ENCODE assay signal across 22 mouse cellular contexts in the genomic region with DNA sequence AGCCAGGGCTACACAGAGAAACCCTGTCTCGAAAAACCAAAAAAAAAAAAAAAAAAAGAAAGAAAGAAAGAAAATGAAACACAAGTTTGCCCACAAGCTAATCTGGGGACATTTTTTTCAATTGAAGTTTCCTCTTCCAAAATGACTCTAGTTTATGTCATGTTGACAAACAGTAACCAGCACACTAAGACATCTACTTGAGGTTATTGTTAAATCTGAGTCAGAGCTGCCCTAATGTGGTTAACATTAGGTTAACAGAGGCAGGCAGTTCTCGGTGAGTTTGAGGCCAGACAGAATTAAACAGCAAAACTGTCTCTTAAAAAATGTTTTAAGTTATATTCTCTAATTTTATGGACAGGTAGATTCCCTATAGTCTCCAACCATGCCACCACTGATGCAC.
A peak's percentile ranks its signal among the peaks of the same experiment; 100 is the strongest.
DNase-seq lines count a peak whose midpoint lies in the region; ATAC-seq and TF ChIP-seq lines count a peak whose summit lies in the region.
"Had no signal": no experiment of that assay in that cellular context is flagged by ENCODE, and none has a peak within 500 bp of the region (broad histone marks: within the 10 kb centered on the region; RNA-seq: fewer than 3 reads in every experiment).

No protein-coding gene starts in this region.

- H3K4me1 ChIP-seq in lung, adult 2 months (ENCODE audit: control insufficient read depth, insufficient read depth, low read length), result peaks cover 25% of the 10 kb centered on the region
- H3K4me1 ChIP-seq in lung, postnatal 0 days (ENCODE audit: insufficient read depth, low read depth, low read length), result peaks cover 11% of the 10 kb centered on the region; the same call in 1 of the 2 replicates
- H3K4me1 ChIP-seq in hindbrain, embryonic 13.5 days (replicated peaks), result peaks cover 8% of the 10 kb centered on the region; the same call in 1 of the 2 replicates
- H3K4me1 ChIP-seq in intestine, embryonic 15.5 days (replicated peaks), result peaks cover 18% of the 10 kb centered on the region

- ATAC-seq in lung, postnatal 0 days, result no peak
- ATAC-seq in hindbrain, embryonic 13.5 days (ENCODE audit: low FRiP score), result no peak
- no peak for ATAC-seq in intestine, embryonic 15.5 days
- ATAC-seq: CD4-positive, CD25-positive, alpha-beta regulatory T cell, adult 4 months; forebrain, embryonic 14.5 days had no signal

- no peak for DNase-seq in lung, adult 2 months
- no peak for DNase-seq in lung, postnatal 36 days
- DNase-seq in lung, postnatal 0 days (ENCODE audit: low spot score), result no peak
- DNase-seq in lung, postnatal 10 days, result no peak
- DNase-seq in induced T-regulatory cell, adult 2 months (ENCODE audit: low read depth), result peak; percentile 53
- no peak for DNase-seq in Muller cell, postnatal 12 days (ENCODE audit: inconsistent ontology term)
- DNase-seq: adrenal gland, adult 2 months; adrenal gland, postnatal 36 days; cerebellum, adult 2 months; cerebellum, postnatal 10 days; gastrocnemius, adult 2 months; gastrocnemius, postnatal 25 days had no signal

- peak overlapping the region; percentile 41 for H3K9ac ChIP-seq in lung, postnatal 0 days (replicated peaks; ENCODE audit: low read depth)
- no peak overlapping the region for H3K9ac ChIP-seq in hindbrain, embryonic 13.5 days
- no peak overlapping the region for H3K9ac ChIP-seq in intestine, embryonic 15.5 days
- H3K9ac ChIP-seq: heart, embryonic 12.5 days; hindbrain, embryonic 15.5 days had no signal

- no peak overlapping the region for H3K4me2 ChIP-seq in lung, postnatal 0 days (replicated peaks; ENCODE audit: low read depth, low read length)
- no peak overlapping the region for H3K4me2 ChIP-seq in hindbrain, embryonic 13.5 days
- H3K4me2 ChIP-seq in intestine, embryonic 15.5 days (replicated peaks), result no peak overlapping the region
- H3K4me2 ChIP-seq: heart, embryonic 12.5 days; hindbrain, embryonic 15.5 days had no signal

- TF ChIP-seq CTCF in lung, adult 2 months (IDR thresholded peaks at IDR 0.05; ENCODE audit: insufficient read depth, low read length), result no peak
- no peak for TF ChIP-seq CTCF in lung, postnatal 0 days (IDR thresholded peaks at IDR 0.05)

- H3K27me3 ChIP-seq in lung, postnatal 0 days (replicated peaks; ENCODE audit: insufficient read depth, low read length), result no peaks in the 10 kb centered on the region
- H3K27me3 ChIP-seq in hindbrain, embryonic 13.5 days, result no peaks in the 10 kb centered on the region
- no peaks in the 10 kb centered on the region for H3K27me3 ChIP-seq in intestine, embryonic 15.5 days (replicated peaks)
- H3K27me3 ChIP-seq: heart, embryonic 12.5 days; hindbrain, embryonic 15.5 days had no signal

- peak overlapping the region; percentile 85 for H3K27ac ChIP-seq in lung, postnatal 0 days (ENCODE audit: low read length)
- no peak overlapping the region for H3K27ac ChIP-seq in hindbrain, embryonic 13.5 days
- no peak overlapping the region for H3K27ac ChIP-seq in intestine, embryonic 15.5 days
- H3K27ac ChIP-seq: embryonic facial prominence, embryonic 10.5 days; forebrain, embryonic 10.5 days; gastrocnemius, adult 2 months; hindbrain, embryonic 10.5 days; hindbrain, embryonic 15.5 days had no signal

- TF ChIP-seq POLR2A in lung, adult 2 months (IDR thresholded peaks at IDR 0.05; ENCODE audit: borderline replicate concordance, extremely low read depth, low read depth, low read length), result no peak

- H3K9me3 ChIP-seq in lung, postnatal 0 days (ENCODE audit: low read length), result no peaks in the 10 kb centered on the region
- H3K9me3 ChIP-seq in hindbrain, embryonic 13.5 days, result no peaks in the 10 kb centered on the region
- H3K9me3 ChIP-seq in intestine, embryonic 15.5 days, result no peaks in the 10 kb centered on the region
- H3K9me3 ChIP-seq: forebrain, embryonic 10.5 days; hindbrain, embryonic 15.5 days had no signal

- TF ChIP-seq EP300 in lung, postnatal 0 days (IDR thresholded peaks at IDR 0.05), result no peak

- H3K4me3 ChIP-seq in lung, adult 2 months (replicated peaks; ENCODE audit: extremely low read depth, low read depth, low read length), result peak overlapping the region; percentile 47
- H3K4me3 ChIP-seq in lung, postnatal 0 days (ENCODE audit: low read depth, low read length), result peak overlapping the region; percentile 40
- no peak overlapping the region for H3K4me3 ChIP-seq in hindbrain, embryonic 13.5 days
- no peak overlapping the region for H3K4me3 ChIP-seq in intestine, embryonic 15.5 days (replicated peaks)
- H3K4me3 ChIP-seq: embryonic facial prominence, embryonic 10.5 days; erythroblast, embryonic 14.5 days; forebrain, embryonic 10.5 days; gastrocnemius, adult 2 months; heart, embryonic 12.5 days; hindbrain, embryonic 10.5 days; hindbrain, embryonic 15.5 days had no signal

- WGBS in lung, adult 2 months, result 60% methylated on average over 2 of the region's 2 CpGs
- WGBS in lung, postnatal 0 days, result 73% methylated on average over 1 of the region's 2 CpGs
- 94% methylated on average over 2 of the region's 2 CpGs for WGBS in hindbrain, embryonic 13.5 days
- WGBS in intestine, embryonic 15.5 days, result 98% methylated on average over 2 of the region's 2 CpGs

- no peaks in the 10 kb centered on the region for H3K36me3 ChIP-seq in lung, postnatal 0 days (ENCODE audit: insufficient read depth, low read length)
- peaks cover 3% of the 10 kb centered on the region; the same call in 1 of the 2 replicates for H3K36me3 ChIP-seq in hindbrain, embryonic 13.5 days
- no peaks in the 10 kb centered on the region for H3K36me3 ChIP-seq in intestine, embryonic 15.5 days
- H3K36me3 ChIP-seq: hindbrain, embryonic 15.5 days had no signal

Comparison
In these comparisons a context has a peak if more than half of its experiments do, and no peak if none do; other contexts are left out.
1. H3K4me3 ChIP-seq: peak in lung, adult 2 months (single experiment) and lung, postnatal 0 days (single experiment); none in hindbrain, embryonic 13.5 days (single experiment) and intestine, embryonic 15.5 days (single experiment).